16 mouse cellular contexts compared by ENCODE assay signal in genomic region chr5:41371461-41371860, GRCm38 (mm10).
DNase-seq lines count a peak whose midpoint lies in the region; TF ChIP-seq lines count a peak whose summit lies in the region.
"Had no signal": no experiment of that assay in that cellular context is flagged by ENCODE, and none has a peak within 500 bp of the region (broad histone marks: within the 10 kb centered on the region; RNA-seq: fewer than 3 reads in every experiment).

No protein-coding gene starts in this region.

- peak overlapping the region; percentile 73 for H3K27ac ChIP-seq in layer of hippocampus, adult 2 months

- TF ChIP-seq CTCF in layer of hippocampus, adult 2 months (conservative IDR thresholded peaks at IDR 0.05) = no peak

- DNase-seq in cerebellum, adult 9-10 months = peak; percentile 64
- DNase-seq in cerebellum, adult 11-12 months = no peak
- peak; percentile 14 for DNase-seq in layer of hippocampus, adult 11-12 months (ENCODE audit: low spot score)
- DNase-seq in layer of hippocampus, adult 9-10 months (ENCODE audit: low spot score) = no peak
- DNase-seq in layer of hippocampus, adult 2 months (ENCODE audit: low spot score in 2 of 2) = no peak
- DNase-seq in layer of hippocampus, postnatal 25 days (ENCODE audit: extremely low spot score in 1 of 2, low spot score in 1 of 2) = no peak
- peak; percentile 58 for DNase-seq in brain, adult 2 months (ENCODE audit: low read depth, low spot score)
- no peak for DNase-seq in spleen, adult 18-20 months
- DNase-seq: adrenal gland, adult 2 months; adrenal gland, adult 8-10 months; adrenal gland, postnatal 10 days; adrenal gland, postnatal 14 days; adrenal gland, postnatal 25 days; adrenal gland, postnatal 36 days; B cell, adult 2 months; cerebellum, adult 11 months had no signal

- no peak overlapping the region for H3K4me3 ChIP-seq in layer of hippocampus, adult 2 months

Comparison
In these comparisons a context has a peak if more than half of its experiments do, and no peak if none do; other contexts are left out.
1. DNase-seq: peak in cerebellum, adult 9-10 months (single experiment), layer of hippocampus, adult 11-12 months (single experiment) and brain, adult 2 months (single experiment); none in cerebellum, adult 11-12 months (single experiment), layer of hippocampus, adult 9-10 months (single experiment), layer of hippocampus, adult 2 months (0 of 2), layer of hippocampus, postnatal 25 days (0 of 2) and spleen, adult 18-20 months (0 of 2).